Mouse (Mus musculus) Patski (cell line): Measurements from ENCODE around the gene Slc25a45. TPM values are rescaled to one million over a fixed set of nuclear protein-coding genes. Genes with fewer than 3 reads are reported as not detected.
A peak's percentile ranks its signal among the peaks of the same experiment; 100 is the strongest.

Experiments
- ATAC-seq: fragments of 100-300 bp; one replicate; pipeline ENCODE4 v1.8.0; 2021
- CTCF ChIA-PET: fragments of 350-600 bp; sonication (Branson Sonifier 250); formaldehyde crosslinking; loops from one replicate; lab custom pipeline; 2022; ENCODE audit warnings: inconsistent platforms; lab: Charles Lee
- POLR2A ChIA-PET: fragments of 350-600 bp; sonication (Branson Sonifier 250); formaldehyde crosslinking; loops from one replicate; lab custom pipeline; 2022; ENCODE audit warnings: antibody characterized with exemption, inconsistent platforms; lab: Charles Lee
- DNase-seq: peaks from one replicate; pipeline ENCODE4 v3.0.0-alpha.2; 2011; ENCODE audit warnings: low read depth, low spot score
- H3K27me3 ChIP-seq: fragments of 371-371 bp; one replicate; pipeline ENCODE4 v1.5.1; 2021
- CTCF ChIP-seq: fragments of 100-300 bp; IDR thresholded peaks from one replicate; pipeline ENCODE4 v1.5.1; 2021
- in situ Hi-C: fragments of 300-500 bp; cut with MboI; formaldehyde crosslinking; loops from 3 replicates; pipeline ENCODE4 v1.11.1; 2018; ENCODE audit warnings: low pct_unique_long_range_greater_than_20kb, mixed read lengths
- polyA plus RNA-seq: library from polyadenylated mRNA; unstranded; gene quantifications from one replicate; pipeline ENCODE4 v1.2.3, GENCODE M21; 2021

The Slc25a45 gene
- polyA plus RNA-seq, 1 experiment from 2014 or later = 7.1 TPM

DNA sequence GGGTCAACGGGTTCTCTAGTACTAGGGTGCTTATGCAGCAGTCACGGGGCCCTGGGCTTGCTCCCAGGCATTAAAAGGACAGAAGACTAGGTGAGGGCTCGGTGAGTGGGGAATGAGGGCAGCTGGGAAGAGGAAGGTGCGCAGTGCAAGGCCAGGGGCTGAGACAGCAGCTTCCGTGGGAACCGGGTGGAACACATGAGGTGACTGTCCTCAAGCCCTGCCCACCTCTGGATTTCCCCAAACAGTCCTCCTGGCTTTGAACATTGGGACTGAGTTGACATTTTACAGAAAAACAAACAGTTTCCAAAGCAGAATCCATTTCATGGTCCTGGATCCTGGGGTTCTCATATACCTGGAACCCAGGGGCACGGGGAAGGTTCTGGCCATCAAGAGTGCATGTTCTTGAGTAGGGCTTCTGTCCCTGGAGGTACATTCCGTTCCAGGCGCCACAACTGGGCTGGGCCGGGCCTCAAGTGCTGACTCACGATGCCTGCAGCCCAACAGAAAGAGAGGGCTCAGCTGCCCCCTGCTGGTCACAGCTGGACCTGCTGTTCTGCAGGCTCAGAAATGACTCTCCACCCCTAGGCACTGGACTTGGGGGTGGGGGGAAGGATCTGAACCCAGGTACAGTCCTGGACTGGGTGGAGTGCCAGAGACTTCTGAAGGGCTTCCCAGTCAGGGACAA is 27.6 kb upstream of the Slc25a45 start:
- ATAC-seq = peak; percentile 9

DNA sequence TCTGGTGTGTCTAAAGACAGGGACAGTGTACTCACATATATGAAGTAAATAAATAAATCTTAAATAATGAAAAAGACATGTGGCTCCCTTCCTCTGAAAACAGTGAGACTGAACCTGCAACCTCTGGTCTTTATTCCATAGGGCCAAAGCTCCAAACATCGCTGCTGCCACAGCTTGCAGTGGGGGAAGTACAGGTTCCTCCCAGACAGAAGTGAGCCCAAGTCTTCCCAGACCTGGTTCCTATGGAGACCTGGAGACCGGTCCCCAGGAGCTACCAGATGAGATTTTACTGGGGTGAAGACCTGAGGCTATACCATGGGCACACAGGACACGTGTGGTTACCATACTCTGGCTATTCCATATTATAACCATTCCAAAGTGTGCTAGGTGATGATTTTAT is 26.7 kb upstream of the Slc25a45 start:
- no peak for TF ChIP-seq CTCF
- POLR2A ChIA-PET = interaction anchor here (0.6 to 34.3 kb wide), 7 partner anchors 16 to 64 kb away, joined by 3 to 1065 read pairs (median 5); no protein-coding TSS in a partner anchor
- CTCF ChIA-PET = interaction anchor here (0.7 to 14.2 kb wide), 19 partner anchors 9 to 63 kb away, joined by 3 to 120 read pairs (median 6); partner anchors contain the start of genes Frmd8 and Slc25a45
- no peaks in the 10 kb centered on the region for H3K27me3 ChIP-seq
- DNase-seq = no peak
- ATAC-seq = no peak
- in situ Hi-C loops = no loop called here

More for the DNA sequence above, 27.6 kb upstream of the Slc25a45 start:
- ChIA-PET POLR2A (interaction anchor here (1.4 to 34.3 kb wide), 9 partner anchors 18 to 125 kb away, joined by 4 to 1065 read pairs (median 16); partner anchors contain the start of gene Frmd8), CTCF (interaction anchor here (1.0 to 14.2 kb wide), 18 partner anchors 9 to 62 kb away, joined by 3 to 120 read pairs (median 6); partner anchors contain the start of genes Frmd8 and Slc25a45)
- no peaks in the 10 kb centered on the region for H3K27me3 ChIP-seq
- in situ Hi-C loops = no loop called here
- no peak for DNase-seq
- TF ChIP-seq CTCF = no peak

DNA sequence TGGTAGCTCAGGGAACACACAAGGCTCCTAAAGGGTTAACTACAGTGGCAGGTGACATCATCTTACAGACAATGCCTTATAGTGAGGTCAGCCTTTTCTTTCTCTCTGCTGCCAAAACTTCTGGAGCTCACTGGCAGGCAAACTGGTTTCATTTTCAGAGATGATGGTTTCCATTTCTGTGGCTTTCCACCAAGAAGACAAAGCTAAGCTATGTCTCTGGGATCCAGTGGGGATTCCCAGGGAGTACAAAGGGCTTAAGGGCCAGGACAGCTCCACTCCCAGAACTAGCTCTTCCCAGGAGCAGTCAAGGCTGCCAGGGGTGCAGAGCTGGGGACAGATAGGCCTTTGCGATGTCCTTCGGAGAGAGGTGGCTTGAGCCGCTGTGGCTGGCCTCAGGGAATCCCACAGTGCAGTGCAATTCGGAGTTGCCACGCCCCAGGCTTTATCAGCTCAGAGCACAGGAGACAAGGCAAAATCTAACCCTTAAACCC is 26.1 kb upstream of the Slc25a45 start:
- in situ Hi-C loops = no loop called here
- TF ChIP-seq CTCF = no peak
- DNase-seq (no peak), ATAC-seq (no peak)
- ChIA-PET CTCF (interaction anchor here (0.9 to 14.2 kb wide), 15 partner anchors 10 to 64 kb away, joined by 3 to 120 read pairs (median 6); partner anchors contain the start of genes Frmd8 and Slc25a45), POLR2A (interaction anchor here (0.9 to 34.3 kb wide), 8 partner anchors 8 to 64 kb away, joined by 3 to 1065 read pairs (median 4); no protein-coding TSS in a partner anchor)
- H3K27me3 ChIP-seq = no peaks in the 10 kb centered on the region

DNA sequence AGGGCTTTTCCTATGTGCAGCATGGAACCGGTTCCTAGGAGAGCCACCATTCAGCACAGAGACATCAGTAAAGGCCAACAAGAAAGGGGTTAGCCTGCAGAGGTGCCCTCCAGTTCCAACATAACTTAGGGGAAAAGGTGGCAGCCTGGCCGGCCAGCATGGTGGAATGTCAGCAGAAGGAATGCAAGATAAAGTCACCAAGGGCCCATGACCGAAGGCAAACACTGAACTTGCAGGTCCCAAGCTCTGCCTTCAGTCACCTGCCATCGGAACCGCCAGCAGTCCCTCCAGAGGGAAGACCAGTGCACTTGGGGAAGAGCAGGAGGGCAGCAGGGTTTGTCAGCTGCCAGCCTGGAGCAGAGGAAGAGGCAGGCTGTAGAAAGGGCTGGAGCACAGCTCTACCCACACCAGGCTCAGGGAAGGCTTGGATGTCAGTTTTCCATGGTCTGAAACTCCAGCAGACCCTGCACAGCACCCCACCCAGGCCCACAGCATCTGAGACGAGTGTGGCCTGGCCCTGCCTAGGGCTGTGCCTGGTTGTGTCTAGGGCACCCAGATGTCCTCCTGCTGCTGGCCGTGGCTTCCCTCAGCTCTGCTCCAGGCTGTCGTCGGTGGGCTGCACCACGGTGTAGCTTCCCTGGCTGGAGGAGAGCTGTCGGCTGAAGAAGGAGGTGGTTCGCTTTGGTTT is 25.4 kb upstream of the Slc25a45 start:
- in situ Hi-C loops = no loop called here
- no peak for TF ChIP-seq CTCF
- ATAC-seq = no peak
- DNase-seq = no peak
- ChIA-PET CTCF (interaction anchor here (0.9 to 14.2 kb wide), 10 partner anchors 10 to 215 kb away, joined by 3 to 120 read pairs (median 6); partner anchors contain the start of genes Frmd8 and Slc25a45), POLR2A (interaction anchor here (0.9 to 34.3 kb wide), 5 partner anchors 9 to 56 kb away, joined by 3 to 1065 read pairs (median 4); no protein-coding TSS in a partner anchor)
- H3K27me3 ChIP-seq = no peaks in the 10 kb centered on the region

DNA sequence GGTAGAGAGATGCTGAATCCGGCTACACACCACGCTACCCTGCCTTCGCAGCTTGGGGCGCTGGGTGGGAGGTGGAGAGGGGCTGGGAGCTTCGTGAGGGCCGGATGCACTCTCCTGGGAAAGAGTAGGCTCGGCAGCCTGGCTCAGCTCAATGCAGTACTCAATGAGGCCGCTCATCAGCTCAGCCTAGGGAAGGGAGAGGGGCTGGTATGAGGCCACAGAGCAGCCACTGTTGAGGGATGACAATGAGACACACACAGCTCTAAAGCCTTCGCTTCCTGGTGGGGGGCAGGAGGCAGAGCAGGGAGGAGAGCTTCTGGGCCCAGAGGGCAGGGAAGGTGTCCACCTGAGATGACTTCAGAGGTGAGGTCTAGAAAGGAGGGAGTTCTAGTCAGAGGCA is 21.0 kb upstream of the Slc25a45 start:
- no peak for TF ChIP-seq CTCF
- no peak for DNase-seq
- ChIA-PET POLR2A (interaction anchor here (0.7 to 2.5 kb wide), 4 partner anchors 55 to 68 kb away, joined by 3 to 8 read pairs (median 4); no protein-coding TSS in a partner anchor), CTCF (interaction anchor here (14.2 kb wide), 1 partner anchor 69 kb away, joined by 120 read pairs; no protein-coding TSS in a partner anchor)
- no peak for ATAC-seq
- in situ Hi-C loops = no loop called here
- no peaks in the 10 kb centered on the region for H3K27me3 ChIP-seq

DNA sequence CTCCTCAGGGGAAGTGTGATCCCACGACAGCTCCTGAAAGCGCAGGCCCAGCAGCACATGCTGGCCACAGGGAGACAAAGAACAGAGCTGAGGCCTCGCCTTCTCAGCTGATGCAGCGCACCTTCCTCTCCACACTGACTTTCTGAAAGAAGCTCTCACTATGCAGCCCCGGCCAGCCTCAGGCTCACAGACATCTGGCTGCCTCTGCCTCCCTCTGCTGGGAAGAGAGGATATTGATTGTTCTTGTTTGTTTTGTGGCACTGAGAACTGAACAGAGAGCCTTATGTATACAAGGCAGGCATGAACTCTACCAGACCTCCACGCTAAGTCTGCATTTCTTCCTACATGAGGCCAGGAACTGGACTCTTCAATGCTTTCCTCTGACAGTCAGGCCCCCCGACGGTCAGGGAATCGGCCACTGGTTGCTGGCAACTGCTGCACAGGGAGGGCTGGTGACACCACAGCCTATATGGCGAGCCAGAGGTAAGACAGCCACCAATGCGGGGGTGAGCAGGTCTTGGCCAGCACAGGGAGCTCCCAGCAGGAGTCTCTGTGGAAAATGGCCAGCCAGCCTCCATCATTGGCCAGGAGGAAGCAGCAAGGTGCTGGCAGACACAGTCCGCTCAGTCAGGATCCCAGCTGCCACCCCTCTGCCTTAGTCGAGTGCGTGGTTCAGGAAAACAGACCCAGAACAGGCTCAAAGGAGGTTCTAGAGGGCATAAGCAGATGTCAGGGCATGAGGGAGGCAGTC is 15.1 kb upstream of the Slc25a45 start:
- TF ChIP-seq CTCF = no peak
- in situ Hi-C loops = no loop called here
- DNase-seq = no peak
- ChIA-PET CTCF (interaction anchor here (1.0 to 3.0 kb wide), 3 partner anchors 10 to 24 kb away, joined by 3 to 10 read pairs (median 3); no protein-coding TSS in a partner anchor), POLR2A (interaction anchor here (1.0 to 1.6 kb wide), 2 partner anchors 11 to 19 kb away, joined by 4 read pairs; no protein-coding TSS in a partner anchor)
- H3K27me3 ChIP-seq = no peaks in the 10 kb centered on the region
- ATAC-seq = no peak

DNA sequence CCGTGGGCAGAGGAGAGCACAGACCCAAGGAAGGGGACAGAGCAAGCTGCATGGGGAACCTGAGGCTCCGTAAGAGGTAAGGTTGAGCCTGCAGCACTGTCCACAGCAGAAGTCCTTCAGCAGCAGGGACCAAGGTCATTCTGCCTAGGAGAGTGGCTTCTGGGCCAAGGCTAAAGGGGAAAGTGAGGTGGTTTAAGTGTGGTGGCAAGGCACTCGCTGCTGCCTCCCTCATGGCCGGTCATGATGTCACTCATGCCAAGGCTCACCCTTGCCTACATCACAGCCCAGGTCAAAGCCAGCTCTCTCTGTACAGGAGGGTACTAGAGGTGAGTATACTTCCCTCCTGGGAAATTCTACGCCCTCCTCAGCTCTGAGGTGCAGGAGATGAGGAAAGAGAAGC is 13.8 kb upstream of the Slc25a45 start:
- ATAC-seq = no peak
- CTCF ChIA-PET = interaction anchor here (1.5 to 3.0 kb wide), 3 partner anchors 14 to 77 kb away, joined by 3 to 10 read pairs (median 8); no protein-coding TSS in a partner anchor
- in situ Hi-C loops = no loop called here

DNA sequence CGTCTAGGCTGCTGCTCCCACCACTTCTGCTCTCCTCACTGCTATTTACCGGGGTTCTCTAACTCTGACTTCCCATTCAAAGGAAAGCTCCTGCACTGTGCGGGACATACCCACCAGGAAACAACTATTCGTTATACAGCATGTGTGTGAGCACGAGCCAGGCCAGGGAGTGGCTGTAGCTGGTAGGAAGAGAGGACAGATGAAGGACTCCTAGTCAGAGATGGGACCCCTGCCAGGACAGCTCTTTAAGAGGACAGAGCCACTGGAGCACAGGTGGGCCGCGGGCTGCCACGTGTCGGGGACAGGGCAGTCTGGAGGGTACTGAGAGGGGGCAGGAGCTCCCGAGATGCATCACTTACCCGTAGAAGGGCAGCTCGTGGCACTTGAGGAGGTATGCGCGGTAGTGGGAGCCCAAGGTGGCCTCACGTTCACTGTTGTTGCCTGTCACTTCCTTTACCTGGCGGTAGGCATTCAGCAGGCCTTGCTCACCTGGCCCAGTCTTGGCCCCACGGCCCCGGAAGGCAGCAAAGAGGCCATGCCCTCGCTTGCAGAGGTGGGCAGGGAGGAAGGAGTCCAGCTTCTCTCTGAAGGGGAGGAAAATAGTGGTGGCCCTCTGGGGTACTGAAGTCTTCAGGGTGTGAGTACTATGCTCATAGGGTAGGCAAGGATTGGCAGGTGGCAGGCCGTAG is 12.8 kb upstream of the Slc25a45 start:
- CTCF ChIA-PET = interaction anchor here (2.3 to 3.0 kb wide), 2 partner anchors 15 to 78 kb away, joined by 8 to 10 read pairs; no protein-coding TSS in a partner anchor
- POLR2A ChIA-PET = interaction anchor here (0.6 to 1.3 kb wide), 2 partner anchors 11 to 17 kb away, joined by 3 read pairs; no protein-coding TSS in a partner anchor
- ATAC-seq = no peak
- DNase-seq = no peak
- TF ChIP-seq CTCF = no peak
- no peaks in the 10 kb centered on the region for H3K27me3 ChIP-seq
- in situ Hi-C loops = no loop called here

More for the DNA sequence above, 13.8 kb upstream of the Slc25a45 start:
- TF ChIP-seq CTCF = no peak
- no peak for DNase-seq
- H3K27me3 ChIP-seq = no peaks in the 10 kb centered on the region
- POLR2A ChIA-PET = interaction anchor here (1.0 to 1.6 kb wide), 2 partner anchors 12 to 21 kb away, joined by 4 read pairs; no protein-coding TSS in a partner anchor

DNA sequence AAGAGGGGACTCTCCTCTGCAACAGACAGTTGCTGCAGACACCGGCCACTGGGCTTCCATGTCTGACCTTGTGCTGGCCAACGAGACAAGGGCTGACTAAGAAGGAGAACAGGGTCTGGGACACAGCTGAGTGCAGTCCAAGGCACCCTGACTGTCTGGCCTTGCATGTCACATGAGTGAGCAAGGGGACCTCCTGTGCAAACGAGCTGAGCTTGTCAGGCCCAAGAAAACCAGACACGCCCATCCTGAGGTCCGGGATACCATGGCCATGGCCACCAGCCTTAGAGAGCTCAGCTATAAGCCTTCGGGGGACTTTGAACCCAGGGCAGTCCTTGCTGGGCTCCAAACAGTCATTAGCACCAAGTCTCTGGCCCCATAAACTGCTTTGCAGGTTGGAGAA is 9.5 kb upstream of the Slc25a45 start:
- no peak for TF ChIP-seq CTCF
- ChIA-PET POLR2A (no interaction called here), CTCF (interaction anchor here (3.7 kb wide), 1 partner anchor 81 kb away, joined by 16 read pairs; no protein-coding TSS in a partner anchor)
- no peaks in the 10 kb centered on the region for H3K27me3 ChIP-seq
- ATAC-seq (no peak), DNase-seq (no peak)
- in situ Hi-C loops = no loop called here
